Mouse (Mus musculus) midbrain, embryonic 13.5 days (tissue): ENCODE measurements around the gene Dst. TPM values are rescaled to one million over a fixed set of nuclear protein-coding genes. Genes with fewer than 3 reads are reported as not detected.
A peak's percentile ranks its signal among the peaks of the same experiment; 100 is the strongest.
"Not testable (repeated sequence)": the region's sequence is repeated elsewhere in the genome, so short reads cannot be mapped to it uniquely, and the experiment has no call there.

Experiments
- ATAC-seq: fragments of 200-750 bp; cut with Nextera tagmentation; 2 replicates; pipeline ENCODE4 v1.8.0; 2017; ENCODE audit warnings: mild to moderate bottlenecking, moderate TSS enrichment, moderate library complexity
- H3K27ac ChIP-seq: fragments of 300-500 bp; sonication (generic); 2 replicates; pipeline ENCODE4 v1.5.1; 2015; ENCODE audit warnings: inconsistent platforms, mild to moderate bottlenecking, moderate library complexity
- H3K27me3 ChIP-seq: fragments of 300-500 bp; sonication (generic); 2 replicates; pipeline ENCODE4 v1.6.1; 2015; ENCODE audit warnings: mild to moderate bottlenecking, inconsistent platforms
- H3K36me3 ChIP-seq: fragments of 300-500 bp; sonication (generic); 2 replicates; pipeline ENCODE4 v1.6.1; 2015; ENCODE audit warnings: mild to moderate bottlenecking, inconsistent platforms
- H3K4me1 ChIP-seq: fragments of 300-500 bp; sonication (generic); replicated peaks from 2 replicates; pipeline ENCODE4 v1.6.1; 2015; ENCODE audit warnings: inconsistent platforms
- H3K4me2 ChIP-seq: fragments of 300-500 bp; sonication (generic); replicated peaks from 2 replicates; pipeline ENCODE4 v1.6.1; 2015; ENCODE audit warnings: moderate library complexity, mild to moderate bottlenecking, inconsistent platforms
- H3K4me3 ChIP-seq: fragments of 300-500 bp; sonication (generic); replicated peaks from 2 replicates; pipeline ENCODE4 v1.5.1; 2015; ENCODE audit warnings: mild to moderate bottlenecking, inconsistent platforms
- H3K9ac ChIP-seq: fragments of 300-500 bp; sonication (generic); replicated peaks from 2 replicates; pipeline ENCODE4 v1.6.1; 2015; ENCODE audit warnings: mild to moderate bottlenecking, inconsistent platforms
- H3K9me3 ChIP-seq: fragments of 300-500 bp; sonication (generic); 2 replicates; pipeline ENCODE4 v1.6.1; 2016; ENCODE audit warnings: mild to moderate bottlenecking, inconsistent platforms
- WGBS: fragments of 180-500 bp; shearing (Covaris S2); methylation state at CpG from one replicate; pipeline ENCODE4 v1.1.7; 2015; 5-methylcytosine and 5-hydroxymethylcytosine counted together
- polyA plus RNA-seq: library from polyadenylated mRNA; unstranded; fragments of >200 nt; fragmentation: Nextera tagmentation; extraction: Ambion mirVana; gene quantifications from 2 replicates; pipeline ENCODE4 v1.2.1, GENCODE M21; 2015

Gene Dst
- polyA plus RNA-seq, 1 experiment from 2014 or later = 38.3 TPM

- H3K4me2 ChIP-seq = no peak overlapping the region
- H3K27me3 ChIP-seq = no peaks in the 10 kb centered on the region
- H3K9me3 ChIP-seq = no peaks in the 10 kb centered on the region
- no peak overlapping the region for H3K27ac ChIP-seq
- WGBS = 72% methylated on average over 12 of the region's 12 CpGs
- no peak overlapping the region for H3K4me3 ChIP-seq
- ATAC-seq = no peak
- no peak overlapping the region for H3K9ac ChIP-seq
- H3K4me1 ChIP-seq = peaks cover 33% of the 10 kb centered on the region
- no peaks in the 10 kb centered on the region for H3K36me3 ChIP-seq
Observed at GRCm38 (mm10) chr1:34059231-34059630, 151.2 kb downstream of the Dst start.

GRCm38 (mm10) chr1:34060446-34060845 is 152.4 kb downstream of the Dst start:
- peak; percentile 59 for ATAC-seq
- H3K9me3 ChIP-seq = no peaks in the 10 kb centered on the region
- H3K9ac ChIP-seq = no peak overlapping the region
- H3K4me2 ChIP-seq = peak overlapping the region; percentile 19
- no peaks in the 10 kb centered on the region for H3K36me3 ChIP-seq
- 11% methylated on average over 6 of the region's 6 CpGs for WGBS
- peaks cover 33% of the 10 kb centered on the region for H3K4me1 ChIP-seq
- H3K27me3 ChIP-seq = no peaks in the 10 kb centered on the region
- peak overlapping the region; percentile 64; the same call in 1 of the 2 replicates for H3K27ac ChIP-seq
- H3K4me3 ChIP-seq = no peak overlapping the region

GRCm38 (mm10) chr1:34061078-34061477 is 153.1 kb downstream of the Dst start:
- Histone ChIP-seq H3K9ac (no peak overlapping the region), H3K9me3 (no peaks in the 10 kb centered on the region), H3K4me1 (peaks cover 33% of the 10 kb centered on the region), H3K27me3 (no peaks in the 10 kb centered on the region), H3K27ac (0 out of 2 replicates have a peak overlapping the region, but pooled peaks have one; percentile 11), H3K4me2 (peak overlapping the region; percentile 19; the same call in 1 of the 2 replicates), H3K36me3 (no peaks in the 10 kb centered on the region), H3K4me3 (no peak overlapping the region)
- ATAC-seq = peak; percentile 66
- WGBS = 19% methylated on average over 4 of the region's 4 CpGs

- Histone ChIP-seq H3K36me3 (no peaks in the 10 kb centered on the region), H3K4me1 (peaks cover 33% of the 10 kb centered on the region), H3K9ac (no peak overlapping the region), H3K27ac (no peak overlapping the region), H3K27me3 (no peaks in the 10 kb centered on the region), H3K4me3 (no peak overlapping the region), H3K9me3 (no peaks in the 10 kb centered on the region), H3K4me2 (no peak overlapping the region)
- ATAC-seq = no peak
- WGBS = 84% methylated on average over 1 of the region's 1 CpGs
Observed at GRCm38 (mm10) chr1:34061860-34062259, 153.8 kb downstream of the Dst start.

- peaks cover 35% of the 10 kb centered on the region for H3K4me1 ChIP-seq
- no peak overlapping the region for H3K27ac ChIP-seq
- ATAC-seq = no peak
- H3K9me3 ChIP-seq = no peaks in the 10 kb centered on the region
- H3K9ac ChIP-seq = no peak overlapping the region
- H3K27me3 ChIP-seq = no peaks in the 10 kb centered on the region
- no peaks in the 10 kb centered on the region for H3K36me3 ChIP-seq
- no peak overlapping the region for H3K4me2 ChIP-seq
- WGBS = 70% methylated on average over 3 of the region's 3 CpGs
- no peak overlapping the region for H3K4me3 ChIP-seq
Observed at GRCm38 (mm10) chr1:34063943-34064342, 155.9 kb downstream of the Dst start.

- Histone ChIP-seq H3K4me2 (no peak overlapping the region), H3K27ac (no peak overlapping the region), H3K9ac (no peak overlapping the region), H3K9me3 (no peaks in the 10 kb centered on the region), H3K4me1 (peaks cover 25% of the 10 kb centered on the region), H3K27me3 (no peaks in the 10 kb centered on the region), H3K4me3 (no peak overlapping the region), H3K36me3 (no peaks in the 10 kb centered on the region)
- ATAC-seq = no peak
- 81% methylated on average over 5 of the region's 5 CpGs for WGBS
Observed at GRCm38 (mm10) chr1:34065551-34066048, 157.6 kb downstream of the Dst start.

- 96% methylated on average over 4 of the region's 4 CpGs for WGBS
- not testable (repeated sequence) for ATAC-seq
Observed at GRCm38 (mm10) chr1:34066401-34066800, 158.4 kb downstream of the Dst start.

GRCm38 (mm10) chr1:34068341-34068740 is 160.3 kb downstream of the Dst start:
- Histone ChIP-seq H3K27ac (no peak overlapping the region), H3K27me3 (no peaks in the 10 kb centered on the region), H3K9ac (no peak overlapping the region), H3K4me1 (peaks cover 9% of the 10 kb centered on the region; the same call in 1 of the 2 replicates), H3K4me2 (no peak overlapping the region), H3K4me3 (no peak overlapping the region), H3K36me3 (no peaks in the 10 kb centered on the region), H3K9me3 (no peaks in the 10 kb centered on the region)
- WGBS = 60% methylated on average over 5 of the region's 5 CpGs
- ATAC-seq = no peak

More at GRCm38 (mm10) chr1:34066401-34066800, 158.4 kb downstream of the Dst start:
- not testable (repeated sequence) for H3K4me2 ChIP-seq, H3K9me3 ChIP-seq, H3K4me3 ChIP-seq, H3K36me3 ChIP-seq, H3K27ac ChIP-seq, H3K27me3 ChIP-seq, H3K9ac ChIP-seq
- H3K4me1 ChIP-seq = peaks cover 22% of the 10 kb centered on the region

GRCm38 (mm10) chr1:34069514-34070290 is 161.7 kb downstream of the Dst start:
- H3K4me1 ChIP-seq = peaks cover 20% of the 10 kb centered on the region

GRCm38 (mm10) chr1:34070474-34070873 is 162.4 kb downstream of the Dst start:
- WGBS = 88% methylated on average over 7 of the region's 7 CpGs
- Histone ChIP-seq H3K4me3 (no peak overlapping the region), H3K4me1 (peaks cover 25% of the 10 kb centered on the region), H3K9me3 (no peaks in the 10 kb centered on the region), H3K36me3 (no peaks in the 10 kb centered on the region), H3K27me3 (no peaks in the 10 kb centered on the region), H3K27ac (no peak overlapping the region), H3K4me2 (no peak overlapping the region), H3K9ac (no peak overlapping the region)
- ATAC-seq = no peak

More at GRCm38 (mm10) chr1:34069514-34070290, 161.7 kb downstream of the Dst start:
- ATAC-seq = no peak
- Histone ChIP-seq H3K9ac (no peak overlapping the region), H3K4me2 (no peak overlapping the region), H3K4me3 (no peak overlapping the region), H3K36me3 (no peaks in the 10 kb centered on the region), H3K9me3 (no peaks in the 10 kb centered on the region), H3K27me3 (no peaks in the 10 kb centered on the region), H3K27ac (no peak overlapping the region)
- 87% methylated on average over 10 of the region's 10 CpGs for WGBS

- no peak overlapping the region for H3K4me3 ChIP-seq
- H3K4me2 ChIP-seq = no peak overlapping the region
- no peaks in the 10 kb centered on the region for H3K36me3 ChIP-seq
- WGBS = 79% methylated on average over 6 of the region's 6 CpGs
- H3K4me1 ChIP-seq = peaks cover 25% of the 10 kb centered on the region
- no peak overlapping the region for H3K9ac ChIP-seq
- no peaks in the 10 kb centered on the region for H3K27me3 ChIP-seq
- H3K9me3 ChIP-seq = no peaks in the 10 kb centered on the region
- no peak overlapping the region for H3K27ac ChIP-seq
- no peak for ATAC-seq
Observed at GRCm38 (mm10) chr1:34070991-34071639, 163.1 kb downstream of the Dst start.

GRCm38 (mm10) chr1:34072262-34072661 is 164.2 kb downstream of the Dst start:
- no peak for ATAC-seq
- Histone ChIP-seq H3K27me3 (no peaks in the 10 kb centered on the region), H3K4me1 (peaks cover 30% of the 10 kb centered on the region), H3K4me3 (no peak overlapping the region), H3K27ac (no peak overlapping the region), H3K4me2 (no peak overlapping the region), H3K9ac (no peak overlapping the region), H3K9me3 (no peaks in the 10 kb centered on the region), H3K36me3 (no peaks in the 10 kb centered on the region)
- WGBS = 87% methylated on average over 7 of the region's 7 CpGs
